ENCODE assay signal across 17 mouse cellular contexts in the genomic region with DNA sequence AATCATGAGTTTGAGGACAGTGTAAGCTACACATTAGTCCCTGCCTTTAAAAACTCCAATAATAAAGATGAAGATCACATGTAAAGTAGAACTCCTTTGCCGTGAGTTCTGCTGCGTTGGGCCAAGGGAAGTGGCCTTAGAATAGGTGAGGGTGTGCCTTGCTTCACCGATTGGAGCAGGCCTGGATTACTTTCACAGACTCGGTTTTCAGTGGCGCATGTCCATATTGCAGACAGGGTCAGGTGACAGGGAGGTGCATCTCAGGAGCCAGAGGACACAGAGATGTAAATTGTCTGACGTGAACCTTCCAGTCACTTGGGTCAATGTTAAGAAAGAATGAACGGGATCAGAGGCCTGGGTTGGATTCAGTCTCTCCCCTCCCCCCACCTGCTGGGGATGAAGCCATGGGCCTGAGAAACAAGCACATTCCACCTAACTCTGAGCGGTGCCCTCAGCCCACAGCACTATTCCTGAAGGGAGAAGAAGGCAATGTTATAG. TPM values are rescaled to one million over a fixed set of nuclear protein-coding genes. Genes with fewer than 3 reads are reported as not detected.
DNase-seq lines count a peak whose midpoint lies in the region; ATAC-seq and TF ChIP-seq lines count a peak whose summit lies in the region.
"Had no signal": no experiment of that assay in that cellular context is flagged by ENCODE, and none has a peak within 500 bp of the region (broad histone marks: within the 10 kb centered on the region; RNA-seq: fewer than 3 reads in every experiment).

No protein-coding gene starts in this region.

- H3K36me3 ChIP-seq in forebrain, embryonic 12.5 days (replicated peaks) = no peaks in the 10 kb centered on the region
- H3K36me3 ChIP-seq in forebrain, embryonic 11.5 days (ENCODE audit: control insufficient read depth, insufficient read depth, low read length) = no peaks in the 10 kb centered on the region
- no peaks in the 10 kb centered on the region for H3K36me3 ChIP-seq in hindbrain, postnatal 0 days (ENCODE audit: insufficient read depth, low read length)
- 0 out of 2 replicates have a peak, but pooled peaks cover 3% of the 10 kb centered on the region for H3K36me3 ChIP-seq in hindbrain, embryonic 12.5 days
- 0 out of 2 replicates have a peak, but pooled peaks cover 3% of the 10 kb centered on the region for H3K36me3 ChIP-seq in neural tube, embryonic 15.5 days

- H3K4me3 ChIP-seq in forebrain, embryonic 12.5 days (replicated peaks) = no peak overlapping the region
- no peak overlapping the region for H3K4me3 ChIP-seq in forebrain, embryonic 11.5 days (ENCODE audit: low read depth, low read length)
- no peak overlapping the region for H3K4me3 ChIP-seq in hindbrain, postnatal 0 days (ENCODE audit: low read length)
- H3K4me3 ChIP-seq in hindbrain, embryonic 12.5 days = no peak overlapping the region
- no peak overlapping the region for H3K4me3 ChIP-seq in neural tube, embryonic 15.5 days (replicated peaks)
- H3K4me3 ChIP-seq: limb, embryonic 13.5 days; liver, embryonic 15.5 days; myocyte had no signal

- no peaks in the 10 kb centered on the region for H3K27me3 ChIP-seq in forebrain, embryonic 12.5 days
- no peaks in the 10 kb centered on the region for H3K27me3 ChIP-seq in forebrain, embryonic 11.5 days (ENCODE audit: control insufficient read depth, insufficient read depth, low read length)
- no peaks in the 10 kb centered on the region for H3K27me3 ChIP-seq in hindbrain, postnatal 0 days (ENCODE audit: insufficient read depth, low read length)
- no peaks in the 10 kb centered on the region for H3K27me3 ChIP-seq in hindbrain, embryonic 12.5 days
- H3K27me3 ChIP-seq in neural tube, embryonic 15.5 days (replicated peaks) = no peaks in the 10 kb centered on the region
- H3K27me3 ChIP-seq: limb, embryonic 13.5 days; liver, embryonic 15.5 days had no signal

- H3K9ac ChIP-seq in forebrain, embryonic 12.5 days = no peak overlapping the region
- H3K9ac ChIP-seq in forebrain, embryonic 11.5 days (ENCODE audit: low read length) = no peak overlapping the region; the same call in 1 of the 2 replicates
- 0 out of 2 replicates have a peak overlapping the region, but pooled peaks have one; percentile 17 for H3K9ac ChIP-seq in hindbrain, postnatal 0 days (replicated peaks; ENCODE audit: low read length)
- H3K9ac ChIP-seq in hindbrain, embryonic 12.5 days = no peak overlapping the region
- no peak overlapping the region for H3K9ac ChIP-seq in neural tube, embryonic 15.5 days (replicated peaks)
- H3K9ac ChIP-seq: limb, embryonic 13.5 days; liver, embryonic 15.5 days had no signal

- H3K4me1 ChIP-seq in forebrain, embryonic 12.5 days = peaks cover 41% of the 10 kb centered on the region
- peaks cover 14% of the 10 kb centered on the region for H3K4me1 ChIP-seq in forebrain, embryonic 11.5 days (replicated peaks; ENCODE audit: control insufficient read depth, insufficient read depth, low read length)
- peaks cover 23% of the 10 kb centered on the region for H3K4me1 ChIP-seq in hindbrain, postnatal 0 days (ENCODE audit: insufficient read depth, low read length)
- H3K4me1 ChIP-seq in hindbrain, embryonic 12.5 days = peaks cover 29% of the 10 kb centered on the region
- H3K4me1 ChIP-seq in neural tube, embryonic 15.5 days = peaks cover 56% of the 10 kb centered on the region

- DNase-seq in forebrain, embryonic 11.5 days (ENCODE audit: low spot score) = no peak
- no peak for DNase-seq in hindbrain, postnatal 0 days (ENCODE audit: low spot score)
- no peak for DNase-seq in neural tube, embryonic 10.5 days (ENCODE audit: extremely low spot score, low spot score)
- DNase-seq in left cerebral cortex, adult 8-10 months (ENCODE audit: low spot score in 2 of 2) = no peak
- no peak for DNase-seq in gastrocnemius, postnatal 25 days
- DNase-seq: cerebellum, adult 9-10 months; heart, postnatal 36 days; retina, postnatal 1 day; right cerebral cortex, postnatal 4 days had no signal

- H3K27ac ChIP-seq in forebrain, embryonic 12.5 days = no peak overlapping the region
- no peak overlapping the region for H3K27ac ChIP-seq in forebrain, embryonic 11.5 days (ENCODE audit: low read depth, low read length)
- no peak overlapping the region for H3K27ac ChIP-seq in hindbrain, postnatal 0 days
- H3K27ac ChIP-seq in hindbrain, embryonic 12.5 days = no peak overlapping the region
- H3K27ac ChIP-seq in neural tube, embryonic 15.5 days (replicated peaks) = 0 out of 2 replicates have a peak overlapping the region, but pooled peaks have one; percentile 41
- H3K27ac ChIP-seq: limb, embryonic 13.5 days; liver, embryonic 15.5 days had no signal

- 44% methylated on average over 8 of the region's 8 CpGs for WGBS in forebrain, embryonic 12.5 days
- WGBS in forebrain, embryonic 11.5 days = 57% methylated on average over 8 of the region's 8 CpGs
- WGBS in hindbrain, postnatal 0 days = 55% methylated on average over 8 of the region's 8 CpGs
- WGBS in hindbrain, embryonic 12.5 days = 55% methylated on average over 8 of the region's 8 CpGs
- 67% methylated on average over 8 of the region's 8 CpGs for WGBS in neural tube, embryonic 15.5 days

- TF ChIP-seq CTCF in hindbrain, postnatal 0 days (IDR thresholded peaks at IDR 0.05; ENCODE audit: low read depth) = no peak

- ATAC-seq in forebrain, embryonic 12.5 days (ENCODE audit: low FRiP score) = peak; percentile 52; the same call in 1 of the 2 replicates
- ATAC-seq in forebrain, embryonic 11.5 days (replicated peaks; ENCODE audit: low FRiP score) = no peak
- no peak for ATAC-seq in hindbrain, postnatal 0 days
- ATAC-seq in hindbrain, embryonic 12.5 days (ENCODE audit: low FRiP score) = no peak
- no peak for ATAC-seq in neural tube, embryonic 15.5 days (ENCODE audit: low FRiP score)
- ATAC-seq: intestine, embryonic 16.5 days had no signal

- no peak overlapping the region for H3K4me2 ChIP-seq in forebrain, embryonic 12.5 days
- H3K4me2 ChIP-seq in forebrain, embryonic 11.5 days (ENCODE audit: low read depth, low read length, severe bottlenecking) = no peak overlapping the region
- no peak overlapping the region for H3K4me2 ChIP-seq in hindbrain, postnatal 0 days (ENCODE audit: low read depth, low read length)
- H3K4me2 ChIP-seq in hindbrain, embryonic 12.5 days (replicated peaks) = no peak overlapping the region
- H3K4me2 ChIP-seq in neural tube, embryonic 15.5 days = no peak overlapping the region
- H3K4me2 ChIP-seq: heart, embryonic 11.5 days; limb, embryonic 13.5 days; liver, embryonic 15.5 days had no signal

- no peaks in the 10 kb centered on the region for H3K9me3 ChIP-seq in forebrain, embryonic 12.5 days
- H3K9me3 ChIP-seq in forebrain, embryonic 11.5 days (ENCODE audit: control insufficient read depth, low read length) = no peaks in the 10 kb centered on the region; the same call in 1 of the 2 replicates
- no peaks in the 10 kb centered on the region for H3K9me3 ChIP-seq in hindbrain, postnatal 0 days (ENCODE audit: low read length)
- no peaks in the 10 kb centered on the region for H3K9me3 ChIP-seq in hindbrain, embryonic 12.5 days (replicated peaks)
- H3K9me3 ChIP-seq in neural tube, embryonic 15.5 days (replicated peaks) = no peaks in the 10 kb centered on the region
- H3K9me3 ChIP-seq: limb, embryonic 13.5 days; liver, embryonic 15.5 days had no signal

RNA-seq across cellular contexts. Expression of gene Enoph1, which starts 7.4 kb away (rescaled TPM):
- 43.8 and 45.0 TPM in 2 replicates for polyA plus RNA-seq in forebrain, embryonic 12.5 days (2016; fragmentation: Nextera tagmentation; extraction: Ambion mirVana)
- 50.5 and 53.1 TPM in 2 replicates for polyA plus RNA-seq in forebrain, embryonic 11.5 days (2014; fragmentation: Nextera tagmentation; extraction: Ambion mirVana)
- total RNA-seq in hindbrain, postnatal 0 days (2014; rRNA removed) = 41.6 and 55.6 TPM in 2 replicates
- polyA plus RNA-seq in hindbrain, postnatal 0 days (2015; fragmentation: Nextera tagmentation; extraction: Ambion mirVana) = 48.6 and 49.0 TPM in 2 replicates
- polyA plus RNA-seq in hindbrain, embryonic 12.5 days (2016; fragmentation: Nextera tagmentation; extraction: Ambion mirVana) = 38.0 and 39.2 TPM in 2 replicates
- 52.3 and 53.4 TPM in 2 replicates for polyA plus RNA-seq in neural tube, embryonic 15.5 days (2015; fragmentation: Nextera tagmentation; extraction: Ambion mirVana)
- 10 to 100 TPM; 47.3 to 54.4 (median 52.2) TPM for total RNA-seq in left cerebral cortex, adult 8-10 months (2022)
- total RNA-seq in gastrocnemius, postnatal 25 days (2021) = 1 to 10 TPM; 5.4 to 6.0 TPM

RNA-seq across cellular contexts. Expression of gene Hnrnpdl, which starts 7.7 kb away (rescaled TPM):
- 284 and 293 TPM in 2 replicates for polyA plus RNA-seq in forebrain, embryonic 12.5 days (2016; fragmentation: Nextera tagmentation; extraction: Ambion mirVana)
- polyA plus RNA-seq in forebrain, embryonic 11.5 days (2014; fragmentation: Nextera tagmentation; extraction: Ambion mirVana) = 296 and 314 TPM in 2 replicates
- total RNA-seq in hindbrain, postnatal 0 days (2014; rRNA removed) = 107 and 121 TPM in 2 replicates
- polyA plus RNA-seq in hindbrain, postnatal 0 days (2015; fragmentation: Nextera tagmentation; extraction: Ambion mirVana) = 184 and 193 TPM in 2 replicates
- 258 and 273 TPM in 2 replicates for polyA plus RNA-seq in hindbrain, embryonic 12.5 days (2016; fragmentation: Nextera tagmentation; extraction: Ambion mirVana)
- polyA plus RNA-seq in neural tube, embryonic 15.5 days (2015; fragmentation: Nextera tagmentation; extraction: Ambion mirVana) = 172 and 181 TPM in 2 replicates
- total RNA-seq in left cerebral cortex, adult 8-10 months (2022) = 100 to 1,000 TPM; 163 to 200 (median 198) TPM
- total RNA-seq in gastrocnemius, postnatal 25 days (2021) = 10 to 100 TPM; 59.4 to 70.1 TPM
